Mouse (Mus musculus): ENCODE measurements around the gene Snupn. TPM values are rescaled to one million over a fixed set of nuclear protein-coding genes. Genes with fewer than 3 reads are reported as not detected.

The Snupn gene
- polyA plus RNA-seq, 1 experiment: 18.5 TPM

GRCm38 (mm10) chr9:57031756-57032155 is 81.1 kb downstream of the Snupn start:
- Histone ChIP-seq H3K9me3 (replicated peaks; ENCODE audit: control insufficient read depth, insufficient read depth, low read length, poor library complexity, severe bottlenecking) (no peaks in the 10 kb centered on the region), H3K36me3 (ENCODE audit: control insufficient read depth, insufficient read depth, low read length, poor library complexity, severe bottlenecking) (no peaks in the 10 kb centered on the region), H3K4me3 (ENCODE audit: low read depth, low read length) (no peak overlapping the region), H3K27me3 (ENCODE audit: control insufficient read depth, insufficient read depth, low read length, poor library complexity, severe bottlenecking) (no peaks in the 10 kb centered on the region), H3K27ac (ENCODE audit: insufficient read depth, low read length) (no peak overlapping the region), H3K4me1 (ENCODE audit: control insufficient read depth, insufficient read depth, low read length) (no peaks in the 10 kb centered on the region), H3K9ac (ENCODE audit: low read depth, poor library complexity, severe bottlenecking) (no peak overlapping the region)
- TF ChIP-seq EP300 (IDR thresholded peaks at IDR 0.05; ENCODE audit: insufficient read depth, low read depth, low read length) (no peak), CTCF (IDR thresholded peaks at IDR 0.05; ENCODE audit: low read depth, low read length) (no peak), POLR2A (IDR thresholded peaks at IDR 0.05; ENCODE audit: insufficient read depth, low read length) (no peak)

Other genes starting within 250 kb of the Snupn start
- 1.0 and 1.7 TPM in 2 replicates for gene Lingo1, start 154.4 kb upstream of the Snupn start, polyA plus RNA-seq (2011; ENCODE audit: insufficient read depth, insufficient read length, low read depth, missing spikeins)
- not detected in 2 replicates for gene Odf3l1, start 86.2 kb upstream of the Snupn start, polyA plus RNA-seq (2011; ENCODE audit: insufficient read depth, insufficient read length, low read depth, missing spikeins)
- gene Cspg4, start 85.8 kb upstream of the Snupn start, polyA plus RNA-seq (2011; ENCODE audit: insufficient read depth, insufficient read length, low read depth, missing spikeins): 0.48 and 0.53 TPM in 2 replicates
- 4.2 and 4.5 TPM in 2 replicates for gene Snx33, start 22.5 kb upstream of the Snupn start, polyA plus RNA-seq (2011; ENCODE audit: insufficient read depth, insufficient read length, low read depth, missing spikeins)
- 89.9 and 101 TPM in 2 replicates for gene Imp3, start 13.4 kb upstream of the Snupn start, polyA plus RNA-seq (2011; ENCODE audit: insufficient read depth, insufficient read length, low read depth, missing spikeins)
- 13.7 and 14.8 TPM in 2 replicates for gene Ptpn9, start 44.0 kb downstream of the Snupn start, polyA plus RNA-seq (2011; ENCODE audit: insufficient read depth, insufficient read length, low read depth, missing spikeins)
- 141 and 151 TPM in 2 replicates for gene Sin3a, start 121.2 kb downstream of the Snupn start, polyA plus RNA-seq (2011; ENCODE audit: insufficient read depth, insufficient read length, low read depth, missing spikeins)
- 79.9 and 86.8 TPM in 2 replicates for gene Man2c1, start 179.8 kb downstream of the Snupn start, polyA plus RNA-seq (2011; ENCODE audit: insufficient read depth, insufficient read length, low read depth, missing spikeins)
- 7.9 and 10.4 TPM in 2 replicates for gene Neil1, start 197.4 kb downstream of the Snupn start, polyA plus RNA-seq (2011; ENCODE audit: insufficient read depth, insufficient read length, low read depth, missing spikeins)
- 56.8 and 64.1 TPM in 2 replicates for gene Commd4, start 207.5 kb downstream of the Snupn start, polyA plus RNA-seq (2011; ENCODE audit: insufficient read depth, insufficient read length, low read depth, missing spikeins)

All from ES-Bruce4 (cell line).